Mouse (Mus musculus) ES-Bruce4 (cell line): ENCODE measurements around the gene Rnf115. TPM values are rescaled to one million over a fixed set of nuclear protein-coding genes. Genes with fewer than 3 reads are reported as not detected.
"Not testable (repeated sequence)": the region's sequence is repeated elsewhere in the genome, so short reads cannot be mapped to it uniquely, and the experiment has no call there.

Experiments
- H3K27ac ChIP-seq: 2 replicates; pipeline ENCODE4 v1.5.1; 2012; ENCODE audit warnings: low read length, inconsistent platforms; ENCODE audit not compliant: insufficient read depth
- H3K27me3 ChIP-seq: 2 replicates; pipeline ENCODE4 v1.6.1; 2012; ENCODE audit warnings: mild to moderate bottlenecking, low read length, inconsistent platforms; ENCODE audit not compliant: control insufficient read depth, poor library complexity, insufficient read depth, severe bottlenecking
- H3K36me3 ChIP-seq: 2 replicates; pipeline ENCODE4 v1.6.1; 2012; ENCODE audit warnings: inconsistent platforms, mild to moderate bottlenecking, low read length, moderate library complexity; ENCODE audit not compliant: control insufficient read depth, poor library complexity, insufficient read depth, severe bottlenecking
- H3K4me1 ChIP-seq: one replicate; pipeline ENCODE4 v1.8.1; 2011; ENCODE audit warnings: low read length; ENCODE audit not compliant: control insufficient read depth, insufficient read depth
- H3K4me3 ChIP-seq: 2 replicates; pipeline ENCODE4 v1.5.1; 2011; ENCODE audit warnings: low read depth, mild to moderate bottlenecking, low read length
- H3K9ac ChIP-seq: 2 replicates; pipeline ENCODE4 v1.6.1; 2012; ENCODE audit warnings: low read depth, mild to moderate bottlenecking, inconsistent platforms; ENCODE audit not compliant: poor library complexity, severe bottlenecking
- H3K9me3 ChIP-seq: replicated peaks from 2 replicates; pipeline ENCODE4 v1.6.1; 2012; ENCODE audit warnings: mild to moderate bottlenecking, low read length, inconsistent platforms; ENCODE audit not compliant: control insufficient read depth, poor library complexity, insufficient read depth, severe bottlenecking
- CTCF ChIP-seq: IDR thresholded peaks from one replicate; pipeline ENCODE4 v1.8.1; 2011; ENCODE audit warnings: low read depth, low read length
- EP300 ChIP-seq: IDR thresholded peaks from 2 replicates; pipeline ENCODE4 v1.6.1; 2011; ENCODE audit warnings: low read depth, low read length; ENCODE audit not compliant: insufficient read depth
- POLR2A ChIP-seq: IDR thresholded peaks from one replicate; pipeline ENCODE4 v1.8.1; 2011; ENCODE audit warnings: low read length; ENCODE audit not compliant: insufficient read depth
- polyA plus RNA-seq: library from polyadenylated mRNA; stranded (reverse); fragments of >200 nt; gene quantifications from 2 replicates; pipeline ENCODE4 v1.2.4, GENCODE M21; 2011; ENCODE audit warnings: low read depth; ENCODE audit not compliant: missing spikeins, insufficient read depth, insufficient read length

The Rnf115 gene
- polyA plus RNA-seq, 1 experiment = 49.9 TPM

DNA sequence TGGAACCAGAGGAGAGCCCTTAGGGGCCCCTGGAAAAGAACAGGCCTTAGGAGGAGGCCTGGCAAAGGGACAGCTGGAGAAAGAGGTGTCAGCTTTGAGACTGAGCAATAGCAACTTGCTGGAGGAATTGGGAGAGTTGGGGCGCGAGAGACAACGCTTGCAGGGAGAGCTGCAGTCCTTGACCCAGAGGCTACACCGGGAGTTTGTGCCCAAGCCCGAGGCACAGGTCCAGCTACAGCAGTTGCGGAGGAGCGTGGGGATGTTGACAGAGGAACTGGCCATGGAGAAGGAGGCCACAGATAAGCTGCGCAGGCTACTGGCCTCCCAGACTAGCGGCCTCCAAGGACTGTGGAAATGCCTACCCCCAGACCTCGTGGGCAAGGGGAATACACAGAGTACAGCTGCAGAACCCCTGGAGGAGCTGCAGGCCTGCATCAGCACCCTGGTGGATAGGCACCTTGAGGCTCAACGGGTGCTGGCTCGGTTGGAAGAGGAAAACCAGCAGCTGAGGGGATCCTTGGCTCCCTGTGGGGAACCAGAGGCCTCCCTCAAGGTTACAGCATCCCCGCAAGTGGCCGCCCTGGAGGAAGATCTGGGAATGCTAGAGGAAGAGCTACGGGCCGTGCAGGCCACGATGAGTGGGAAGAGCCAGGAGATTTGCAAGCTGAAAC lies 43.2 kb upstream of the Rnf115 start:
- H3K4me1 ChIP-seq = peaks cover 5% of the 10 kb centered on the region
- no peak overlapping the region for H3K27ac ChIP-seq
- no peaks in the 10 kb centered on the region for H3K27me3 ChIP-seq
- no peaks in the 10 kb centered on the region for H3K9me3 ChIP-seq
- peak overlapping the region; percentile 49 for H3K9ac ChIP-seq
- no peak for TF ChIP-seq EP300
- no peak for TF ChIP-seq POLR2A
- no peak for TF ChIP-seq CTCF
- H3K4me3 ChIP-seq = peak overlapping the region; percentile 58
- H3K36me3 ChIP-seq = no peaks in the 10 kb centered on the region

- Histone ChIP-seq H3K4me1 (peaks cover 4% of the 10 kb centered on the region), H3K36me3 (no peaks in the 10 kb centered on the region), H3K9ac (peak overlapping the region; percentile 49), H3K4me3 (peak overlapping the region; percentile 58), H3K9me3 (no peaks in the 10 kb centered on the region), H3K27me3 (no peaks in the 10 kb centered on the region), H3K27ac (no peak overlapping the region)
- TF ChIP-seq POLR2A = no peak
Measured at GRCm38 (mm10) chr3:96684822-96685156, 42.7 kb upstream of the Rnf115 start.

DNA sequence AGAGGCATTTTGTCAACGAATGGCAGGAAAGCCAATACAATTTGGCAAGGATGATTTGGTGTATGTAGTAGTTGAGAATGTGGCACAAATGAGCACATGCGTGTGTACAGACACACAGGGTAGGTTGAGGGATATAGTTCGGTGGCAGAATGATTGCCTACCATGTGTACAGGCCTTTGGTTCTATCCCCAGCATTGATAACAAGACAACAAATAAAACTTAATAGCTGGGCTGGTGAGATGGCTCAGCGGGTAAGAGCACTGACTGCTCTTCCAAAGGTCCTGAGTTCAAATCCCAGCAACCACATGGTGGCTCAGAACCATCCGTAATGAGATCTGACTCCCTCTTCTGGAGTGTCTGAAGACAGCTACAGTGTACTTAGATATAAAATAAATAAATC lies 41.4 kb upstream of the Rnf115 start:
- H3K9ac ChIP-seq, H3K4me3 ChIP-seq, H3K27ac ChIP-seq, H3K36me3 ChIP-seq, H3K9me3 ChIP-seq, H3K27me3 ChIP-seq, H3K4me1 ChIP-seq: not testable (repeated sequence)

- Histone ChIP-seq H3K9ac (no peak overlapping the region; the same call in 1 of the 2 replicates), H3K9me3 (no peaks in the 10 kb centered on the region)
- no peak for TF ChIP-seq CTCF
Measured at GRCm38 (mm10) chr3:96688854-96689253, 38.6 kb upstream of the Rnf115 start.

DNA sequence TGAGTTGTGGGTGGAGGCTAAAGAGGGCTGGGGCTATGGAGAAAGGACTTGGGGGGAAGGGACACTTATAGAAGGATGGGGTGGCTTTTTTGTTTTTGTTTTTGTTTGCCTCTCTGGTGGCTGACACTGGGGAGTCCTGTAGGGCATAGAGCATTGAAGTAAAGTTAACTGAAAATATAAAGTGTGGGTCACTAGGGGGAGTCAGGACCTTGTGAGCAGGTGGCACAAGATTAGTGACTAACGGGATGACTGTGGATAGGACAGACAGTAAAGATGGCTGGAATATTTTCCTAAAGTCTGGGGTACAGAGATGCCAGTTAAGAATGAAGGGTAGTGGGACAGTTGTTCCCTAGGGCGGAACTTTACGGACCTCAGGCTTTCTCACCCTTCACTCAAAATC lies 37.2 kb upstream of the Rnf115 start:
- no peaks in the 10 kb centered on the region for H3K9me3 ChIP-seq
- no peaks in the 10 kb centered on the region for H3K4me1 ChIP-seq
- H3K27ac ChIP-seq = 0 out of 2 replicates have a peak overlapping the region, but pooled peaks have one; percentile 3
- TF ChIP-seq CTCF (no peak), POLR2A (no peak), EP300 (no peak)
- H3K4me3 ChIP-seq = no peak overlapping the region
- H3K27me3 ChIP-seq = no peaks in the 10 kb centered on the region
- H3K9ac ChIP-seq = no peak overlapping the region
- H3K36me3 ChIP-seq = no peaks in the 10 kb centered on the region

More at GRCm38 (mm10) chr3:96688854-96689253, 38.6 kb upstream of the Rnf115 start:
- H3K27ac ChIP-seq = no peak overlapping the region
- H3K4me1 ChIP-seq = peaks cover 2% of the 10 kb centered on the region
- H3K4me3 ChIP-seq = no peak overlapping the region
- H3K36me3 ChIP-seq = no peaks in the 10 kb centered on the region
- H3K27me3 ChIP-seq = no peaks in the 10 kb centered on the region

- H3K9me3 ChIP-seq = no peaks in the 10 kb centered on the region
- no peaks in the 10 kb centered on the region for H3K36me3 ChIP-seq
- no peaks in the 10 kb centered on the region for H3K4me1 ChIP-seq
- peak; percentile 58 for TF ChIP-seq CTCF
- no peak for TF ChIP-seq EP300
- no peaks in the 10 kb centered on the region for H3K27me3 ChIP-seq
- H3K4me3 ChIP-seq = peak overlapping the region; percentile 19; the same call in 1 of the 2 replicates
- H3K27ac ChIP-seq = no peak overlapping the region
- H3K9ac ChIP-seq = no peak overlapping the region
Measured at GRCm38 (mm10) chr3:96692506-96692905, 35.0 kb upstream of the Rnf115 start.
